Mouse (Mus musculus) embryonic fibroblast, embryonic 13.5 days (primary cell): Measurements from ENCODE around the gene Cd59a.

ENCODE experiments used
- CTCF ChIP-seq: IDR thresholded peaks from 2 replicates; pipeline ENCODE4 v1.5.1; 2011; ENCODE audit warnings: mild to moderate bottlenecking, control low read depth, low read length, moderate library complexity, borderline replicate concordance; ENCODE audit not compliant: insufficient read depth
- POLR2A ChIP-seq: IDR thresholded peaks from 2 replicates; pipeline ENCODE4 v1.6.1; 2011; ENCODE audit warnings: low read depth, mild to moderate bottlenecking, control low read depth, low read length, moderate library complexity

GRCm38 (mm10) chr2:104114898-104115297 lies 19.3 kb downstream of the Cd59a start:
- TF ChIP-seq CTCF (no peak), POLR2A (no peak)
